Mouse (Mus musculus) kidney, adult 2 months (tissue): Measurements from ENCODE around the gene Elmo1. TPM values are rescaled to one million over a fixed set of nuclear protein-coding genes. Genes with fewer than 3 reads are reported as not detected.

ENCODE experiments used
- DNase-seq: peaks from one replicate; pipeline ENCODE4 v3.0.0; 2021
- H3K27ac ChIP-seq: fragments of 200-500 bp; 2 replicates; pipeline ENCODE4 v1.5.1; 2012; ENCODE audit warnings: low read depth, low read length, control low read depth, inconsistent platforms; ENCODE audit not compliant: insufficient read depth
- H3K27me3 ChIP-seq: fragments of 200-500 bp; replicated peaks from 2 replicates; pipeline ENCODE4 v1.6.1; 2012; ENCODE audit warnings: mild to moderate bottlenecking, moderate library complexity, low read length, inconsistent platforms; ENCODE audit not compliant: control insufficient read depth, insufficient read depth
- H3K36me3 ChIP-seq: fragments of 200-500 bp; 2 replicates; pipeline ENCODE4 v1.6.1; 2012; ENCODE audit warnings: mild to moderate bottlenecking, moderate library complexity, low read length, inconsistent platforms; ENCODE audit not compliant: control insufficient read depth, insufficient read depth
- H3K4me1 ChIP-seq: fragments of 200-500 bp; 2 replicates; pipeline ENCODE4 v1.6.1; 2011; ENCODE audit warnings: low read length; ENCODE audit not compliant: control insufficient read depth, insufficient read depth
- H3K4me3 ChIP-seq: fragments of 200-500 bp; 2 replicates; pipeline ENCODE4 v1.5.1; 2011; ENCODE audit warnings: mild to moderate bottlenecking, low read depth, low read length, control low read depth; ENCODE audit not compliant: insufficient read depth
- CTCF ChIP-seq: fragments of 200-500 bp; conservative IDR thresholded peaks from 2 replicates; pipeline ENCODE4 v1.5.1; 2011; ENCODE audit warnings: low read depth, mild to moderate bottlenecking, control low read depth, low read length, moderate library complexity, mixed read lengths; ENCODE audit not compliant: insufficient read depth, insufficient read length
- POLR2A ChIP-seq: fragments of 200-500 bp; IDR thresholded peaks from one replicate; pipeline ENCODE4 v1.6.1; 2011; ENCODE audit warnings: low read depth, low read length, control low read depth
- WGBS: fragments of 180-500 bp; shearing (Covaris S2); methylation state at CpG from one replicate; pipeline ENCODE4 v1.1.7; 2018; 5-methylcytosine and 5-hydroxymethylcytosine counted together
- polyA plus RNA-seq: library from polyadenylated mRNA; depleted of rRNA; stranded (reverse); fragments of >200 nt; gene quantifications from 2 replicates; pipeline ENCODE4 v1.2.3, GENCODE M21; 2012

Elmo1 gene
- polyA plus RNA-seq, 1 experiment, result 4.5 TPM

DNA sequence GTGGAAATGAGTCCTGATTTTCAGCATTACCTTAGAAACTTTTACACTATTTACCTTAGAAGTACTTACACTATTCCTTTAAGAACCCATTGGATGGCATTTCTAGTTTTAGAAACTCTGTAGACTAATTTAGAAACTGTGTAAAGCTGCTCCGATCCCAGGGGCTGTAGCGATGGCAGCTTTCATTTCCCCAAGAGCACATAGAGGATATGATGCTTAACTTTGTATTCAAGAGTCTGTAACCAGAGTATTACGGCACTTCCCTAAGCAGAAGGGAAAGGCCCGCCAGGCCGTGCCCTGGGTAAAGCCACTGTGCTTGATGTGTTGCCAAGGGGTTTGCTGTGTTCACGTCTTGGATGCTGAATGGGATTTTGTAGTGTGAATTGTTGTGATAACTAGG is 222.9 kb downstream of the Elmo1 start:
- no peaks in the 10 kb centered on the region for H3K36me3 ChIP-seq
- no peaks in the 10 kb centered on the region for H3K4me1 ChIP-seq
- WGBS, result 81% methylated on average over 6 of the region's 6 CpGs
- no peak overlapping the region for H3K4me3 ChIP-seq
- H3K27ac ChIP-seq, result no peak overlapping the region
- TF ChIP-seq CTCF, result no peak
- TF ChIP-seq POLR2A, result no peak
- no peaks in the 10 kb centered on the region for H3K27me3 ChIP-seq
- DNase-seq, result no peak

GRCm38 (mm10) chr13:20316139-20316538 is 225.7 kb downstream of the Elmo1 start:
- 83% methylated on average over 11 of the region's 11 CpGs for WGBS
- H3K27me3 ChIP-seq, result no peaks in the 10 kb centered on the region
- no peak overlapping the region for H3K27ac ChIP-seq
- no peak overlapping the region for H3K4me3 ChIP-seq
- no peaks in the 10 kb centered on the region for H3K36me3 ChIP-seq
- H3K4me1 ChIP-seq, result no peaks in the 10 kb centered on the region
- TF ChIP-seq POLR2A (no peak), CTCF (no peak)
- DNase-seq, result no peak

- H3K27ac ChIP-seq, result no peak overlapping the region
- no peak overlapping the region for H3K4me3 ChIP-seq
- DNase-seq, result no peak
- 87% methylated on average over 3 of the region's 3 CpGs for WGBS
- TF ChIP-seq CTCF (no peak), POLR2A (no peak)
- H3K27me3 ChIP-seq, result no peaks in the 10 kb centered on the region
- no peaks in the 10 kb centered on the region for H3K36me3 ChIP-seq
- no peaks in the 10 kb centered on the region for H3K4me1 ChIP-seq
Observed at GRCm38 (mm10) chr13:20318615-20319219, 228.3 kb downstream of the Elmo1 start.

DNA sequence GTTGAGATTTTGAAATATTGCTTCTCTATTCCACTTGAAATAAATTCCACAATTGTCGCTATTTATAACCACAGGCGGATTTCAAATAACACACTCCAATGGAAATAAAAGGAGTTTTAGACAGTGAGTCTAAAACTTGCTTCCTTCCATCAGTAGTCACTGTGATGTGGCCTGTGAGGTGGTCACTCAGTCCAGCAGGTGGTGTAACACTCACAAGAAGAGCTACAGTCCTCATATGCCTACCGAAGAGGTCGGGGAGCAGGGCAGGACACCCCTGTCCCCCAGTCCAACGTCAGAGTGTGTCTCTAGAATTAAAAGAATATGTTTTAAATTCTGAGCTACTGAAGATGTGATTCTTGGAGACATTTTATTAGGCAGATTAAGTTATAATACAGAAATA is 229.8 kb downstream of the Elmo1 start:
- Histone ChIP-seq H3K4me3 (no peak overlapping the region), H3K27me3 (no peaks in the 10 kb centered on the region), H3K27ac (no peak overlapping the region), H3K36me3 (no peaks in the 10 kb centered on the region), H3K4me1 (no peaks in the 10 kb centered on the region)
- no peak for DNase-seq
- 73% methylated on average over 5 of the region's 5 CpGs for WGBS
- TF ChIP-seq CTCF (no peak), POLR2A (no peak)

DNA sequence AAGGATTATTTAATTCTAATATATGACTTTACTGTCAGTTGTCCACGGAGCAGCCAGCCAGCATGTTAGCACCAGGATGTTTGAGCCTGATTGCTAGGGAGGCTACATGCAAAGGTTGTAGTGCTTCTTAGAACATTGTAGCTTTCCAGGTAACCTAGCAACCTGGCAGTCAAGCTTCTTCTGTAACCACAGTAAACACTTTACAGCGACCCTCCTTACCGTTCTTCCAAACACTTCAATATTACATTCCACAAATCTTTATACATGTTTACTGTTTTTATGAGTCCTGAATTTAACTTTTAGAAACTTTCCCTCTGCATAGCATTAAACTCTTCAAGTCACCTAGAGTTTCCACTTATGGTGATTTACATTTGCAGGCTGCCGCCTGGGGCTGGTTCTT is 233.1 kb downstream of the Elmo1 start:
- no peak for DNase-seq
- no peaks in the 10 kb centered on the region for H3K36me3 ChIP-seq
- H3K4me3 ChIP-seq, result no peak overlapping the region
- H3K4me1 ChIP-seq, result no peaks in the 10 kb centered on the region
- no peak for TF ChIP-seq CTCF
- TF ChIP-seq POLR2A, result no peak
- WGBS, result 72% methylated on average over 4 of the region's 4 CpGs
- H3K27ac ChIP-seq, result no peak overlapping the region
- no peaks in the 10 kb centered on the region for H3K27me3 ChIP-seq

DNA sequence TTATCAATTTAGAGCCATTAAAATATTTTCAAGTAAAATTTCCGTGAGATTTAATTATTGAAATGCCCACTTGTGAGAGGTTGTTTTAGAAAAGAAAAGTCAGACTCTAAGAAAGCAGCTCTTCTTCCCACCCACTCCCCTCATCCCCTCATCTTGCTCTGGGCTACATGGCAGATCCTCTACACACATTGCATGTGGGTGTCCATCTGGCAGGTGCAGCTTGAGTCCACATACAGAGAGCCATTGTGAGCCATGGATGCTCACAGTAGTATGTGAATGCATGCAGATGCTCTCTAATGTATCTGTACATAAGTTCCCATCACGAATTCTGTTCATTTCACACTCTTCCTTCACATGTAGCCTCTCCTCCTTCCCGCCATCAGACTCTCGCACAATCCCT is 236.7 kb downstream of the Elmo1 start:
- Histone ChIP-seq H3K4me3 (no peak overlapping the region), H3K36me3 (no peaks in the 10 kb centered on the region), H3K4me1 (no peaks in the 10 kb centered on the region), H3K27me3 (no peaks in the 10 kb centered on the region), H3K27ac (no peak overlapping the region)
- 90% methylated on average over 4 of the region's 4 CpGs for WGBS
- TF ChIP-seq CTCF (no peak), POLR2A (no peak)
- no peak for DNase-seq

DNA sequence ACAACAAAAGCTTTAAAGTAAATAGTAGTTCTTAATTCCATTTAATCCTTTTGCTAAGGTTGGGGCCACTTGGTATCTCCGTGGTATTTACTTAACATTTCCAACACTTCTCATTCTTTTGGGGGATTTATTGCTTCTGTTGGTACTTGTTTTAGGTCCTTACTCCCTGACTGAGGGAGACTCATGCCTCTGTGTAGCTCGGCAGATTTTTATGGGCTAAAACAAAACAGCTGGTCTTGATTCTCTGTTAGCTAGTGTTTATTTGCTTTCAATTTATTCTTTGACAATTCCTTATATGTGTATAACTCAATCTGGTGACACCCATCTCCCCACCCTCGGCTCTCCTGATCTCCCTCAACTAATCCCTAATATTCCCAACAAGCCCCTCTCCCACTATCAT is 237.6 kb downstream of the Elmo1 start:
- DNase-seq, result no peak
- no peak for TF ChIP-seq CTCF
- no peaks in the 10 kb centered on the region for H3K36me3 ChIP-seq

More for the DNA sequence above, 237.6 kb downstream of the Elmo1 start:
- H3K27me3 ChIP-seq, result no peaks in the 10 kb centered on the region
- H3K4me1 ChIP-seq, result no peaks in the 10 kb centered on the region
- H3K27ac ChIP-seq, result no peak overlapping the region
- no peak overlapping the region for H3K4me3 ChIP-seq
- WGBS, result 53% methylated on average over 3 of the region's 3 CpGs
